Mouse (Mus musculus) cerebellum, adult 8-10 months (tissue): ENCODE data around the gene Plscr4.

ENCODE experiments used
- DNase-seq: peaks from one replicate; pipeline ENCODE4 v3.0.0; 2022

The Plscr4 gene

GRCm38 (mm10) chr9:92457261-92458058, at the start of gene Plscr4:
TSS of gene Plscr4 (plus strand) at chr9:92457373.
- DNase-seq, result peak; percentile 3

- no peak for DNase-seq
Observed at GRCm38 (mm10) chr9:92410225-92410624, 46.9 kb upstream of the Plscr4 start.

- no peak for DNase-seq
Observed at GRCm38 (mm10) chr9:92412045-92412444, 45.1 kb upstream of the Plscr4 start.

GRCm38 (mm10) chr9:92413684-92414083, 43.5 kb upstream of the Plscr4 start:
- DNase-seq, result no peak

GRCm38 (mm10) chr9:92437781-92438180, 19.4 kb upstream of the Plscr4 start:
- no peak for DNase-seq

GRCm38 (mm10) chr9:92441468-92441867, 15.7 kb upstream of the Plscr4 start:
- DNase-seq, result no peak

- DNase-seq, result no peak
Observed at GRCm38 (mm10) chr9:92444536-92444935, 12.6 kb upstream of the Plscr4 start.

GRCm38 (mm10) chr9:92456605-92457004, 568 bp upstream of the Plscr4 start:
- no peak for DNase-seq

- no peak for DNase-seq
Observed at GRCm38 (mm10) chr9:92458059-92458402, 858 bp downstream of the Plscr4 start.

- DNase-seq, result no peak
Observed at GRCm38 (mm10) chr9:92458418-92458817, 1.2 kb downstream of the Plscr4 start.

GRCm38 (mm10) chr9:92467724-92468123, 10.6 kb downstream of the Plscr4 start:
- DNase-seq, result no peak

GRCm38 (mm10) chr9:92472256-92472855, 15.2 kb downstream of the Plscr4 start:
- no peak for DNase-seq

- no peak for DNase-seq
Observed at GRCm38 (mm10) chr9:92473178-92473577, 16.0 kb downstream of the Plscr4 start.

GRCm38 (mm10) chr9:92474244-92474643, 17.1 kb downstream of the Plscr4 start:
- no peak for DNase-seq

GRCm38 (mm10) chr9:92481663-92482062, 24.5 kb downstream of the Plscr4 start:
- no peak for DNase-seq

- no peak for DNase-seq
Observed at GRCm38 (mm10) chr9:92482551-92482950, 25.4 kb downstream of the Plscr4 start.

- DNase-seq, result no peak
Observed at GRCm38 (mm10) chr9:92484710-92485267, 27.6 kb downstream of the Plscr4 start.

GRCm38 (mm10) chr9:92489857-92490256, 32.7 kb downstream of the Plscr4 start:
- DNase-seq, result no peak

- DNase-seq, result no peak
Observed at GRCm38 (mm10) chr9:92490319-92490718, 33.1 kb downstream of the Plscr4 start.

GRCm38 (mm10) chr9:92491274-92491673, 34.1 kb downstream of the Plscr4 start:
- DNase-seq, result no peak

- DNase-seq, result peak; percentile 71
Observed at GRCm38 (mm10) chr9:92499710-92500410, 42.7 kb downstream of the Plscr4 start.

GRCm38 (mm10) chr9:92504256-92504655, 47.1 kb downstream of the Plscr4 start:
- DNase-seq, result no peak

- DNase-seq, result no peak
Observed at GRCm38 (mm10) chr9:92504889-92505288, 47.7 kb downstream of the Plscr4 start.

- no peak for DNase-seq
Observed at GRCm38 (mm10) chr9:92511696-92512095, 54.5 kb downstream of the Plscr4 start.
